Comparison of ENCODE assay signal across 25 mouse cellular contexts in genomic region chr13:6000559-6001217, GRCm38 (mm10).
DNase-seq lines count a peak whose midpoint lies in the region; ATAC-seq lines count a peak whose summit lies in the region.
"Had no signal": no experiment of that assay in that cellular context is flagged by ENCODE, and none has a peak within 500 bp of the region (broad histone marks: within the 10 kb centered on the region; RNA-seq: fewer than 3 reads in every experiment).

No protein-coding gene starts in this region.

- H3K9ac ChIP-seq in midbrain, embryonic 13.5 days (replicated peaks): no peak overlapping the region
- H3K9ac ChIP-seq in intestine, embryonic 15.5 days: no peak overlapping the region
- H3K9ac ChIP-seq: forebrain, embryonic 13.5 days; heart, embryonic 13.5 days; liver, embryonic 14.5 days; lung, embryonic 15.5 days; stomach, embryonic 15.5 days had no signal

- no peaks in the 10 kb centered on the region for H3K9me3 ChIP-seq in midbrain, embryonic 13.5 days
- H3K9me3 ChIP-seq in midbrain, embryonic 10.5 days (replicated peaks): no peaks in the 10 kb centered on the region
- H3K9me3 ChIP-seq in intestine, embryonic 15.5 days: no peaks in the 10 kb centered on the region
- H3K9me3 ChIP-seq: forebrain, embryonic 13.5 days; heart, embryonic 13.5 days; lung, embryonic 15.5 days; megakaryocyte, embryonic 14.5 days; stomach, embryonic 15.5 days had no signal

- H3K4me1 ChIP-seq in midbrain, embryonic 13.5 days (replicated peaks): no peaks in the 10 kb centered on the region
- H3K4me1 ChIP-seq in midbrain, embryonic 10.5 days: no peaks in the 10 kb centered on the region
- H3K4me1 ChIP-seq in intestine, embryonic 15.5 days (replicated peaks): no peaks in the 10 kb centered on the region
- H3K4me1 ChIP-seq: forebrain, embryonic 13.5 days; heart, embryonic 13.5 days; lung, embryonic 15.5 days; megakaryocyte, embryonic 14.5 days; stomach, embryonic 15.5 days had no signal

- no peak overlapping the region for H3K4me3 ChIP-seq in midbrain, embryonic 13.5 days (replicated peaks)
- no peak overlapping the region for H3K4me3 ChIP-seq in midbrain, embryonic 10.5 days
- H3K4me3 ChIP-seq in intestine, embryonic 15.5 days (replicated peaks): no peak overlapping the region
- H3K4me3 ChIP-seq: forebrain, embryonic 13.5 days; heart, adult 2 months; heart, embryonic 13.5 days; left cerebral cortex, adult 2 months; lung, embryonic 15.5 days; megakaryocyte, embryonic 14.5 days; stomach, embryonic 15.5 days had no signal

- H3K4me2 ChIP-seq in midbrain, embryonic 13.5 days (replicated peaks): no peak overlapping the region
- H3K4me2 ChIP-seq in intestine, embryonic 15.5 days (replicated peaks): no peak overlapping the region
- H3K4me2 ChIP-seq: forebrain, embryonic 13.5 days; heart, embryonic 13.5 days; lung, embryonic 15.5 days; stomach, embryonic 15.5 days had no signal

- H3K36me3 ChIP-seq in midbrain, embryonic 13.5 days: no peaks in the 10 kb centered on the region
- H3K36me3 ChIP-seq in midbrain, embryonic 10.5 days: no peaks in the 10 kb centered on the region
- no peaks in the 10 kb centered on the region for H3K36me3 ChIP-seq in intestine, embryonic 15.5 days
- H3K36me3 ChIP-seq: heart, embryonic 13.5 days; lung, embryonic 15.5 days; stomach, embryonic 15.5 days had no signal

- H3K27ac ChIP-seq in midbrain, embryonic 13.5 days: no peak overlapping the region
- no peak overlapping the region for H3K27ac ChIP-seq in midbrain, embryonic 10.5 days (replicated peaks)
- no peak overlapping the region for H3K27ac ChIP-seq in intestine, embryonic 15.5 days
- H3K27ac ChIP-seq: forebrain, embryonic 13.5 days; heart, adult 2 months; heart, embryonic 13.5 days; left cerebral cortex, adult 2 months; liver, embryonic 14.5 days; lung, embryonic 15.5 days; stomach, embryonic 15.5 days had no signal

- H3K27me3 ChIP-seq in midbrain, embryonic 13.5 days: no peaks in the 10 kb centered on the region
- H3K27me3 ChIP-seq in midbrain, embryonic 10.5 days (ENCODE audit: low read depth, poor library complexity, severe bottlenecking): no peaks in the 10 kb centered on the region
- no peaks in the 10 kb centered on the region for H3K27me3 ChIP-seq in intestine, embryonic 15.5 days (replicated peaks)
- H3K27me3 ChIP-seq: forebrain, embryonic 13.5 days; heart, embryonic 13.5 days; lung, embryonic 15.5 days; megakaryocyte, embryonic 14.5 days; stomach, embryonic 15.5 days had no signal

- WGBS in midbrain, embryonic 13.5 days: 76% methylated on average over 8 of the region's 8 CpGs
- 88% methylated on average over 8 of the region's 8 CpGs for WGBS in midbrain, embryonic 10.5 days
- WGBS in intestine, embryonic 15.5 days: 45% methylated on average over 8 of the region's 8 CpGs

- no peak for DNase-seq in midbrain, embryonic 10.5 days (ENCODE audit: low spot score)
- DNase-seq in naive thymus-derived CD4-positive, alpha-beta T cell, adult 2 months (ENCODE audit: low read depth): peak; percentile 10
- DNase-seq in ovary, postnatal 10 days (ENCODE audit: low spot score): no peak
- DNase-seq in embryo, embryonic 10 days (ENCODE audit: low spot score): no peak
- DNase-seq: adrenal gland, postnatal 36 days; cerebellum, adult 11-12 months; cerebellum, postnatal 25 days; gastrocnemius, postnatal 36 days; heart, adult 2 months; heart, postnatal 14 days; kidney, adult 8-10 months; kidney, postnatal 10 days; lung, postnatal 36 days; right cerebral cortex, postnatal 25 days; thymus, postnatal 4 days had no signal

- ATAC-seq in midbrain, embryonic 13.5 days: peak; percentile 69
- ATAC-seq in activated CD4-positive, CD25-positive, alpha-beta regulatory T cell, adult 4 months: peak; percentile 61
- peak; percentile 84 for ATAC-seq in intestine, embryonic 15.5 days
- ATAC-seq: forebrain, embryonic 13.5 days had no signal
